Mouse (Mus musculus): ENCODE measurements around the gene Eras. TPM values are rescaled to one million over a fixed set of nuclear protein-coding genes. Genes with fewer than 3 reads are reported as not detected.

The Eras gene
- polyA plus RNA-seq, 1 experiment from 2014 or later, result not detected

DNA sequence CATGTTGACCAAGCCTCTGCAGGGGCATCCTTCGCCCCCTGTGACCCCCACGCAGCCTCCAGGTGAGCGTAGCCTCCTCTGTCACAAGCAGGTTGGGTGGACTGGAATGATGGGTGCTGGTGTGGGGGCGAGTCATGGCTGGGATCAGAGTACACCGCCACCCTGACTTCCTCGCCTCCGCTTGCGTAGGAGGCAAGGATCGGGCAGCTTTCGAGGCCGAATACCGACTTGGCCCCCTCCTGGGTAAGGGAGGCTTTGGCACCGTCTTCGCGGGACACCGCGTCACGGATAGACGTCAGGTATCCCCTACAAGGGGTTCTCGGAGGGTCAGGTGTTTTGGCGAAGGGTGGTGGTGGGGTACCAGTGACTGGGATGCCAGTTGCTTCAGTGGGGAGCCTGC, 49.9 kb downstream of the Eras start:
- no peaks in the 10 kb centered on the region for H3K9me3 ChIP-seq (ENCODE audit: low read length)
- no peak for DNase-seq
- H3K9ac ChIP-seq (replicated peaks), result peak overlapping the region; percentile 55
- peaks cover 10% of the 10 kb centered on the region for H3K36me3 ChIP-seq (replicated peaks; ENCODE audit: insufficient read depth, low read length)
- H3K27me3 ChIP-seq (ENCODE audit: insufficient read depth, low read length), result no peaks in the 10 kb centered on the region
- TF ChIP-seq CTCF (IDR thresholded peaks at IDR 0.05; ENCODE audit: low read depth) (no peak), EP300 (IDR thresholded peaks at IDR 0.05; ENCODE audit: low read depth) (no peak)
- peak; percentile 4; the same call in 1 of the 2 replicates for ATAC-seq
- peaks cover 5% of the 10 kb centered on the region; the same call in 1 of the 2 replicates for H3K4me1 ChIP-seq (ENCODE audit: insufficient read depth)
- H3K4me2 ChIP-seq (ENCODE audit: low read depth, low read length), result peak overlapping the region; percentile 84
- 22% methylated on average over 21 of the region's 21 CpGs for WGBS (ENCODE audit: insufficient replicate concordance)
- peak overlapping the region; percentile 52 for H3K4me3 ChIP-seq (ENCODE audit: low read depth, low read length)
- no peak overlapping the region for H3K27ac ChIP-seq (ENCODE audit: low read depth)

DNA sequence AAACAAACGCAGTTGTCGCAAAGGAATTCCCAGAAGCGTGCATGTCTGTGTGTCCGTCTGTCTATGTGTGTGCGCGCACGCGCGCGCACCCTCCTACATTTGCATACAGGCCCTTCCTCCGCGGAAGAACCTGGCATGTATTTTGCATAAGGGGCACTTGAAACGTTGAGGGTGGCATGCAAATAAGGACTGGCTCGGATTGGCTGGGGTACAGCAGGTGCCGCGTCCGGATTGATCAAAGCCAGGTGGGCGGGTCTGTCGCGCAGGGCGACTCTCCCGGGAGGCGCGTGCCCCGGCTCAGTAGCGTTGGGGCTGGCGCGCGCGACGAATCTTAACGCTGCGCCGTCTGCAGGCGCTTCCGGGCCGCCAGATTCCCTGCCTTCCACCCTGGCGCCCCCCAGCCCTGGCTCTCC, 50.4 kb downstream of the Eras start, which contains the start of gene Pim2:
Pim2 (plus strand) TSS at position 256 of the 413 bp plus-strand sequence.
- H3K36me3 ChIP-seq (replicated peaks; ENCODE audit: insufficient read depth, low read length), result peaks cover 15% of the 10 kb centered on the region
- ATAC-seq (peak; percentile 96), DNase-seq (peak; percentile 85)
- H3K27me3 ChIP-seq (ENCODE audit: insufficient read depth, low read length), result no peaks in the 10 kb centered on the region
- H3K9me3 ChIP-seq (ENCODE audit: low read length), result no peaks in the 10 kb centered on the region
- peak within 1 kb of the TSS; percentile 55 for H3K9ac ChIP-seq (replicated peaks)
- H3K27ac ChIP-seq (ENCODE audit: low read depth), result no peak within 1 kb of the TSS
- WGBS (ENCODE audit: insufficient replicate concordance), result 18% methylated on average over 38 of the region's 38 CpGs
- peaks cover 5% of the 10 kb centered on the region; the same call in 1 of the 2 replicates for H3K4me1 ChIP-seq (ENCODE audit: insufficient read depth)
- H3K4me3 ChIP-seq (ENCODE audit: low read depth, low read length), result peak within 1 kb of the TSS; percentile 52
- peak within 1 kb of the TSS; percentile 84 for H3K4me2 ChIP-seq (ENCODE audit: low read depth, low read length)
- TF ChIP-seq CTCF (IDR thresholded peaks at IDR 0.05; ENCODE audit: low read depth) (no peak), EP300 (IDR thresholded peaks at IDR 0.05; ENCODE audit: low read depth) (no peak)

Other genes with a start within 250 kb of the Eras start
- 2.4 TPM in 2 replicates for gene Magix, start 247.4 kb downstream of the Eras start, polyA plus RNA-seq (2015; fragmentation: Nextera tagmentation; extraction: Ambion mirVana)
- 8.0 and 9.3 TPM in 2 replicates for gene Gpkow, start 231.5 kb downstream of the Eras start, polyA plus RNA-seq (2015; fragmentation: Nextera tagmentation; extraction: Ambion mirVana)
- gene Wdr45, start 214.3 kb downstream of the Eras start, polyA plus RNA-seq (2015; fragmentation: Nextera tagmentation; extraction: Ambion mirVana), result 17.4 and 18.5 TPM in 2 replicates
- not detected in 2 replicates for gene Gm45208, start 206.4 kb downstream of the Eras start, polyA plus RNA-seq (2015; fragmentation: Nextera tagmentation; extraction: Ambion mirVana)
- gene Praf2, start 200.2 kb downstream of the Eras start, polyA plus RNA-seq (2015; fragmentation: Nextera tagmentation; extraction: Ambion mirVana), result 1.9 and 2.1 TPM in 2 replicates
- gene Ccdc120, start 177.7 kb downstream of the Eras start, polyA plus RNA-seq (2015; fragmentation: Nextera tagmentation; extraction: Ambion mirVana), result 2.0 and 3.4 TPM in 2 replicates
- 9.6 and 10.3 TPM in 2 replicates for gene Tfe3, start 166.0 kb downstream of the Eras start, polyA plus RNA-seq (2015; fragmentation: Nextera tagmentation; extraction: Ambion mirVana)
- 15.4 and 16.4 TPM in 2 replicates for gene Gripap1, start 138.8 kb downstream of the Eras start, polyA plus RNA-seq (2015; fragmentation: Nextera tagmentation; extraction: Ambion mirVana)
- gene Kcnd1, start 106.3 kb downstream of the Eras start, polyA plus RNA-seq (2015; fragmentation: Nextera tagmentation; extraction: Ambion mirVana), result 0.09 and 0.15 TPM in 2 replicates
- 22.2 and 25.0 TPM in 2 replicates for gene Otud5, start 87.2 kb downstream of the Eras start, polyA plus RNA-seq (2015; fragmentation: Nextera tagmentation; extraction: Ambion mirVana)
- 3.0 and 3.3 TPM in 2 replicates for gene Pim2, start 50.3 kb downstream of the Eras start, polyA plus RNA-seq (2015; fragmentation: Nextera tagmentation; extraction: Ambion mirVana)
- 7.1 and 9.0 TPM in 2 replicates for gene Slc35a2, start 44.6 kb downstream of the Eras start, polyA plus RNA-seq (2015; fragmentation: Nextera tagmentation; extraction: Ambion mirVana)
- 39.2 and 41.9 TPM in 2 replicates for gene Pqbp1, start 29.3 kb downstream of the Eras start, polyA plus RNA-seq (2015; fragmentation: Nextera tagmentation; extraction: Ambion mirVana)
- gene Timm17b, start 29.2 kb downstream of the Eras start, polyA plus RNA-seq (2015; fragmentation: Nextera tagmentation; extraction: Ambion mirVana), result 117 TPM in 2 replicates
- gene Gm10491, start 20.8 kb downstream of the Eras start, polyA plus RNA-seq (2015; fragmentation: Nextera tagmentation; extraction: Ambion mirVana), result not detected in 2 replicates
- gene Gm10490, start 19.1 kb downstream of the Eras start, polyA plus RNA-seq (2015; fragmentation: Nextera tagmentation; extraction: Ambion mirVana), result not detected in 2 replicates
- gene Pcsk1n, start 8.8 kb downstream of the Eras start, polyA plus RNA-seq (2015; fragmentation: Nextera tagmentation; extraction: Ambion mirVana), result 0.06 TPM in 1 of 2 replicates, not detected in the other
- gene Hdac6, start 19.3 kb upstream of the Eras start, polyA plus RNA-seq (2015; fragmentation: Nextera tagmentation; extraction: Ambion mirVana), result 10.3 and 11.8 TPM in 2 replicates
- gene Gata1, start 49.5 kb upstream of the Eras start, polyA plus RNA-seq (2015; fragmentation: Nextera tagmentation; extraction: Ambion mirVana), result 39.8 and 43.2 TPM in 2 replicates
- gene Glod5, start 89.9 kb upstream of the Eras start, polyA plus RNA-seq (2015; fragmentation: Nextera tagmentation; extraction: Ambion mirVana), result 2.6 and 4.3 TPM in 2 replicates
- 13.9 and 15.8 TPM in 2 replicates for gene Suv39h1, start 146.2 kb upstream of the Eras start, polyA plus RNA-seq (2015; fragmentation: Nextera tagmentation; extraction: Ambion mirVana)
- 2.4 and 2.9 TPM in 2 replicates for gene Was, start 161.9 kb upstream of the Eras start, polyA plus RNA-seq (2015; fragmentation: Nextera tagmentation; extraction: Ambion mirVana)
- gene Wdr13, start 204.3 kb upstream of the Eras start, polyA plus RNA-seq (2015; fragmentation: Nextera tagmentation; extraction: Ambion mirVana), result 4.6 and 5.6 TPM in 2 replicates
- gene Rbm3, start 217.3 kb upstream of the Eras start, polyA plus RNA-seq (2015; fragmentation: Nextera tagmentation; extraction: Ambion mirVana), result 413 and 415 TPM in 2 replicates
- 2.1 and 2.2 TPM in 2 replicates for gene Tbc1d25, start 247.6 kb upstream of the Eras start, polyA plus RNA-seq (2015; fragmentation: Nextera tagmentation; extraction: Ambion mirVana)

Data from liver, postnatal 0 days (tissue).